Mouse (Mus musculus) thymus, postnatal 25 days (tissue): ENCODE data around the gene Cln5.

Experiments used
- DNase-seq: peaks from one replicate; pipeline ENCODE4 v3.0.0; 2022

Gene Cln5

DNA sequence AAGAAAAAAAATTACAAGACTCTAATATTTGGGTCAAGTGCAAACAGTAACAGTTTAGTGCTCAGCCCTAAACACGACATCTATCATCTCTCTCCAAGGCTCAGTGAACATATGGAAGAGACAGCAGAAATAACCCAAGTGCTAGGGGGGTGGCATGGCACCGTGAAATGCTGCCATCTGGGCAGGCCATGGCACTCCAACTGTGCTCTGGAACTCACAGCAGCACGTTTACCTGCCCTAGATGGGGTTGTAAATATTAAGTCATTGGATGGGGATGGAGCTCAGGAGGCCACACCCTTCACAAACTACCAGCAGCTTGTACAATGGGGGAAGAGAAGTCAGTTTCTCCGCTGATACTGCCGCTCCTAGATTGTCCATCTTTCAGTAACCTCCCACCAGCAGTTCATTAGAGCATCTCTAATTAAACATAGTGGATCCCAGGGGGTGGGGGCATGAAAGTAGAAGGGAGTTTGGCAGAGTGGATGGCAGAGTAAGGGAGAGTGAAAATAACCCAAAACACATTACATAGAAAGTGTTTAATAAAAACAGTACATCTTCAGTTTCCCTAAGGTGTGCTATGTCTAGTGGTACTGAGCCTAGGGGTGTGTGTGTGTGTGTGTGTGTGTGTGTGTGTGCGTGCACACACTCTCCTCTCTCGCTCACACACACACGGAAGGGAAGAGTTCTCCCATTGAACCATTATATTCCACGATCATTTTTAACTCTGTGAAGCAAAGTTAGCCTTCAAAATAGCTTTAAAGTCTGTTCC is 9.4 kb downstream of the Cln5 start:
- no peak for DNase-seq

DNA sequence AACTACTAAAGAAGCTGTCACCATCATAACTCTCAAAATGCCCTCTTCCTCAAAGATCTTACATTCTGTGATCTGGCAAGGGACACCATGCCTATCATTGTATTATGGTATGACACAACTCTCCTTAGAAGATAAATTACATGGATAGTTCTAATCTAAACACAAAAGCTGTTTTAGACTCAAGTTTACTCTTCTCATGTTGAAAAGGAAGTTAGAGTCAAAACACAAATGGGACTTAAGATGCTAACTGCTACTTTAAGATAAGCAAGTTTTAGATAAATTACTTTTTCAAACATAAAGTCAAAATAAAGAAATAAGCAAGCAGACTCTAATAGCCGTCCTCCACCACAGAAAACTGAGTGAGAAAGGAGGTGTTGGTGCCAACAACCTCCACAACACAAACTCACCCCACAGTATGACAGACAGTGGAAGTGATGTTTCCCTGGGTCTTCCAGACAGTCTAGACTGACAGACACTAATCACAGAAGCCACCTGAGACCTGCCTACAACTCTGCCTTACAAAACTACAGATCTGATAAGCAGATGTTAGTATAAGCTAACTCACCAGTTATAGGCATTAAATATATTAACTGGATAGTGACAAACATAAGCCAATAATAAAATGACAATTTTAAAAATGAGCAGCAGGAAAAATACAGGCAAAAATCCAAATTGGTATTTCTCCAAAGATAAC is 16.0 kb downstream of the Cln5 start:
- no peak for DNase-seq

DNA sequence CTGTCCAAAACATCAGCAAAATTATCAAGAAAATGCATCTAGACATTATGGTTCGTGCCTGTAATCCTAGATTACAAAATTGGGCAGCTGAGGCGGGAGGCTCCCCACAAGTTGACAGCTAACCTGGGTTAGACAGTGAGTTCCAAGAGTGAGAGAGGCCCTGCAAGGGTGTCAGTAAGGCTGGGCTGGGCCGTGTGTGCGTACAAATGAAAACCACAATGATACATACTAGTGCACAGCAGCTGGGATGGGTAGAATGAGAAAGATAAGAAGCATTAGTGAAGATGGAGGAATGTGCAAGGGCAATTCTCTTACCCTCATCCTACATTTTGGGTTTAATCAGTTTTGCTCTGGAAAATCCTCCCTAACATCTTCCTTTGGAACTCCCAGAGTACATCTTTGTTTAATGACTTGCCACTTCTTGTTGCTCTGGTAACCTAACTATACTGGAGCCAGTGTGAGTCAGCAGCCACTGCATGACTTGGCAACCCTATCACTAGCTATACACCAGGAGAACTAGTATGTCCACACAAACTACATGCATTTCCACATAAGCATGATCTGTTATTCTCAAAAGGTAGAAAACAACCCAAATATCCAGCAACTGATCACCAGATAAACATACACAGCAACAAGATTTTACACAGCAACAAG is 16.8 kb downstream of the Cln5 start:
- no peak for DNase-seq

DNA sequence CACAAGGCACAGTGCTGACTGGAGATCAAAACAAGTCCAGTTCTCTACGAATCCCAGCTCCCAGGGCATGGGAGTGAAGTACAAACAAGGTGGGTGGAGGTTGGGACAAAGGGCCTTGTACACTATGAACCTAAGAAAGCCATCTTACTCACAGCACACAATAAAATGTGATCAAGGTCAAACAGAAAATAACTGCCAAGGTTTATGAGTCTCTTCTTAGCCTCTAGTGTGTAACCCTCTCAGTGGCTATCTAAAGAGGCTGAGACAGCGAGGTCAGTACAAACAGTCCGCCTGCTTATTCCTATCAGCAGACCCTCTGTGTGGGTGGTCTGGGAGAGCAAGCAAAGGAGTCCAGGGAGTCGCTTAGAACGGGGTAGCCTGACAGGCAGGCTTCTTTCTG is 17.8 kb downstream of the Cln5 start:
- DNase-seq = no peak

- DNase-seq = peak; percentile 47
Measured at GRCm38 (mm10) chr14:103088624-103089023, 18.6 kb downstream of the Cln5 start.

DNA sequence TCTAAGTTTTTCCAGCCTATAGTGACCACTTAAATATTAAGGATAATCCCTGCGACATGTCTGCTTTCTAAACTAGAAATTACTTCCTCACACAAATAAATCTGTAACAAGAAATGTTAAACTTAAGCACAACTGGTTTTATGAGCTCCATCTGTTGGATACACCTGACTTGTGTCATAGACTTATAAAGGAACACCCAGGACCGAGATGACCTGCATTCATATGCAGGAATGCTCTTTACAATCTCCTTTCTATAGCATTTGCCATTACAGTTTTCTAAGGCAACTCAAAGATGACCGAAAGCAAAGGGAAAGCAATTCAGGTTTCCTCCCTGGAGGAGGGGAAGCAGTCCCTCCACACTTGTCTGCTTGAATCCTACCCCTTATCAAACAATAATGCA is 23.2 kb downstream of the Cln5 start:
- DNase-seq = no peak

GRCm38 (mm10) chr14:103093670-103094069 is 23.7 kb downstream of the Cln5 start:
- no peak for DNase-seq

GRCm38 (mm10) chr14:103095036-103095435 is 25.0 kb downstream of the Cln5 start:
- no peak for DNase-seq

- no peak for DNase-seq
Measured at GRCm38 (mm10) chr14:103095826-103096225, 25.8 kb downstream of the Cln5 start.

DNA sequence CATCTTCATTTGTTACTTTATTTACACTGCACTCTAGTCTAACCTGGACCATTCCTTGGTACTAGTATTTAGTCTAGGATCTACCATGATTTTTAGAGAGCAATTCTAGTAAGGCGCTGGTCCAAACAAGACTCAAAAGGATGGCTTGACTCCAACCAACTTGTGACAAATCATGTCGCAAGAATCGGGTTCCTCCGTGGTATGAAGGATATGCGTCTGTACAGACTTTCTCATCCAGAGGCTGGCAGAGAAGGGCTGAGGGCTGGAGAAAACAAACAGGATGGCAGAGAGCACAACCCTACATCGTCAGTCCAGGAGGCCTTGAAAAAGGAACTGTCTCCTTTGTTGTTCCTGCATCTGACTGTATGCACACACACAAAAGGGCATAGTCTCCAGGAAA is 26.6 kb downstream of the Cln5 start:
- DNase-seq = no peak

DNA sequence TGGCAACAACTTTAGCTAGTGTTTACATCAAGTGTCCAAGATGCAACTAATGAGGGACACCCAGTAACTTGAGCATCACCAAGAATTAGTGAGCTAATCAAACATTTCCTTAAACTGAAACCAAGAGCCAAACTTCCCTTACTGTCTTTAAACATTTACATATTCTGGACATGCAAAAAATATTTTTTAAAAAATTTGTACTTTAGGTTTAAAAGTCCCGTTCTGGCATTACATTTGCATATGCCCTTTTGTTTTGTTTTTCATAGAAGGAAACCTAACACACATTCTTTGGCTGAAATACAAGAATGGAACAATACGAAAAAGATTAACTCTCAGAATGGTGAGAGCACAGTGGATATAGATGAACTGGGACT is 28.2 kb downstream of the Cln5 start:
- DNase-seq = no peak

DNA sequence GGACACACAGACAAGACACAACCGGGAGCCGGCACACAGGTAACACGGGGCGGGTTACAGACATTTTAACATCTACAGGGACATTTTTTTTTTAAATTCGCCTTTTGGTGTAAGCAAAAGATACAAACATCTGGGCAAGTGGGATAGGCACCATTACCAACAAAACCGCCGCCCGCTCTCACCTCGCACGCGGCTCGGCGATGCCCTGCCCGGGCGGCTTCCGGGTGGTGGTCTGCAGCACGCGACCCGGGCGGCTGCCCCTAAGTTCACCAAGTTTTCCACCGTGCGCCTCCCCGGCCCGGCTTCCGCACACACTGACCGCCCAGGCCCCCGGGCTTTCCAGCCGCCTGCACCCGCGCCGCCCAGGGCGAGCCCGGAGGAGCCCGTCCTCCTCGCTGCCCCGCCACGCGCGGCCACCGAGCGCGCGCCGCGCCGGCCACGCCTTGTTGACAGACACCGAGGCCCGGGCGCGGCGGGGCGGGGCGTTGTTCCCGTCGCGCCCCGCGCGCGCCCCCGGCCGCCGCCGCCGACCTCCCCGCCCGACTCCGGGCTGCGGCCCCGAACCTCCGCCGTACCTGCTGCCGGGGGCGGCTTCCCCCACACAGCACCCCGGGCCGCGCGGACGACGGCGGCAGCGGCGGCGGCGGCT is 28.7 kb downstream of the Cln5 start:
- peak; percentile 85 for DNase-seq

DNA sequence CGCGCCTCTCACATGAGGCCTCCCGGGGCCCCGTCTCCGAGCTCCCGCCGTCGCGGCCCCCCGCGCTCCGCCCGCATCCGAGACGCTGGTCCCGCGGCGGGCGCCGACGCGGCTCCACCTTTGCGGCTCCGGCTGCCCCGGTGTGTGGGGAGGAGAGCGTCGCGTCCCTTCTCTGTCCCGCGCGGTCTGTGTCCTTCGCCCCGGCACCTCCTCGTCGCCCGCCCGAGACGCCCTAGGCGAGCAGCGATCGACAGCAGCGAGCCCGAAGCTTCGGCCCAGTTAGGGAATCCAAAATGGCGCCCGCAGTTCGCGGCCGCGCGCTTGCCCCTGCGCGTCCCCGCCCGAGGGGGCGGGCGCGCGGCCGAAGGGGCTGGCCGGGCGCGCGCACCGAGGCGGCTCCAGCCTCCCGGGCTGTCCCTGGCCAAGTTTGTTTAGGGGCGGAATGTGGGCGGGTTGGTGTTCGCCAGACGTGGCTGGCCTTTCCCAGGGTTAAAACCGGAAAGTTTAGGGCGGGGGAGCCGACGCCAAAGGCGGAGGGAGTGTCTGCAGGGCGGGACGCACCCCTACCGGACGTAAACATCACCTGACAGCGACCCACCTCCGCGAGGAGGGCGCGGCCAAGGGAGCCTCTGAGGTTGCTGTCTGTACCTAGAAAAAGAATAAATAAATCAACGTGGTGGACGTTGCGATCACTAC is 29.4 kb downstream of the Cln5 start, which contains the start of gene Fbxl3:
Fbxl3 (minus strand) TSS at position 329 of the 696 bp plus-strand sequence.
- DNase-seq = peak; percentile 85

- no peak for DNase-seq
Measured at GRCm38 (mm10) chr14:103100296-103100695, 30.3 kb downstream of the Cln5 start.

- DNase-seq = no peak
Measured at GRCm38 (mm10) chr14:103101171-103101570, 31.2 kb downstream of the Cln5 start.

GRCm38 (mm10) chr14:103102246-103102645 is 32.2 kb downstream of the Cln5 start:
- no peak for DNase-seq

DNA sequence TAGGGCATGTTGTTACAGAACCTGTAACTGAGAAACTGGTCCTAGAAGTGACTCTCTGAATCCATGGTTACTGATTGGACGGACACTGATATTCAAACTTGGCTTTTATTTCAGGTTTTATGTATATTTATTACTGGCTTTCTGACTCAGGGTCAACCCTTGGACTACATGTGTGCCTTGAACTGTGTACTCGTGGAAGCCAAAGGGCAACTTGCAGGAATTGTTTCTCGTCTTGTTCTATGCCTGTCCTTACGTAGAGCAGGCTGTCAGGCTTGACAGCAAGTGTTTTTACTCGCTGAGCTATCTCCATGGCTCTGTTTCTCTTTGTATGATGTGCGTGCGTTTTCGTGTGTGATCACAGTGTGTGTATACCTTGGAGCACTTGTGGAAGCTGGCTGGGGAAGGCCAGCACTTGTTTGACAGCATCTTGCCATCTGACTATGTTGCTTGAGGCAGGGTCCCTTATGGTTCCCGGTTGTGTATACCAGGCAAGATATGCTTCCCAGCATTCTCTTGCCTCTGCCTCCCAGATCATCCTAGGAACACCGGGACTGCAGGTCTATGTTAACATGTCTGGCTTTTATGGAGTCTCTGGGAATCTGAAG is 32.8 kb downstream of the Cln5 start:
- DNase-seq = no peak

GRCm38 (mm10) chr14:103106301-103106700 is 36.3 kb downstream of the Cln5 start:
- no peak for DNase-seq

DNA sequence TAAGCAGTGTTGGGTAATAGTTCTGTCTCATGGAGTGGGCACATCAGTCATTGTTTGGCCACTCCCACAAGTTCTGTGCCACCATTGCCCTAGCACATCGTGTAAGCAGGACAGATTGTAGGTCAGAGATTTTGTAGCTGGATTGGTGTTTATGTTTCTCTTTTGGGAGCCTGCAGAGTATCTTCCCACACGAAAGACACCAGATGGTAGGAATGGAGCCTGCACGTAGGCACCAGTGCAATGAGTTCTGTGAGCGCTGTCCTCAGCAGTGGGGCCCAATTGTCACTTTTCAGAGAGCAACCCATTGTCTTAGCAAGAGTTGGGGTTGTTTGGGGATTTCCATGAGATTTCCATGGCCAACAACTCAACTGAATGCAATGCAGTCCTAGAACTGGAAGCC is 40.0 kb downstream of the Cln5 start:
- no peak for DNase-seq

GRCm38 (mm10) chr14:103112606-103113363 is 42.8 kb downstream of the Cln5 start:
- DNase-seq = no peak

- DNase-seq = no peak
Measured at GRCm38 (mm10) chr14:103114994-103115670, 45.1 kb downstream of the Cln5 start.
